Mouse (Mus musculus) spleen, adult 2 months (tissue): ENCODE measurements at regions not wholly inside any gene's neighbourhood (a gene's known extent, or its start where the extent isn't known, plus 50 kb on each side); places are given as distances from the start of the nearest gene placed in this dataset.

Experiments
- CTCF ChIP-seq: fragments of 200-500 bp; IDR thresholded peaks from 2 replicates; pipeline ENCODE4 v1.5.1; 2011; ENCODE audit warnings: mild to moderate bottlenecking, inconsistent platforms; ENCODE audit not compliant: insufficient read depth, insufficient read length, insufficient replicate concordance; ENCODE audit errors: extremely low read depth
- POLR2A ChIP-seq: fragments of 200-500 bp; IDR thresholded peaks from 2 replicates; pipeline ENCODE4 v1.6.1; 2011; ENCODE audit warnings: low read depth, low read length, inconsistent platforms

DNA sequence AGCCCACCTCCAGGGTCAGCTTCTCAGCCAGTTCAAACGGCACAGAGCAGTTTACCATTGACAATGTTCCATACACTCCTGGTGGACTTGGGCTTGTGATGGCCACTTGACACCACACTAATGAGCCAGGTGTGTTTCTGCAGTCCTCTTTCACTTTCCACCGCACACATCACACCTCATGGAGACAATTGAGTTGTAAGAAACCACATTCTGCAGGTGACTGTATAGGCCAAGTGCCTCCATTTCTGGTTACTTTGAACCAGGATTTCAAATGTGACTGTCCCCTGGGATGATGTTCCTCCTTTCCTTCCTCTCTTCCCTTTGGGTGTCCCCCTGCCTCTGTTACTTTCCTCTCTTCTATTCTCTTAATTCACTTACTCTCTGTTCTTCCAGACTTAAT lies 233.1 kb downstream of the Ankrd50 start:
- TF ChIP-seq CTCF (no peak), POLR2A (no peak)
